Mouse (Mus musculus) limb, embryonic 14.5 days (tissue): Measurements from ENCODE around the gene Adprm. TPM values are rescaled to one million over a fixed set of nuclear protein-coding genes. Genes with fewer than 3 reads are reported as not detected.

ENCODE experiments used
- ATAC-seq: fragments of 200-750 bp; cut with Nextera tagmentation; 2 replicates; pipeline ENCODE4 v1.8.0; 2017; ENCODE audit warnings: low read depth, moderate number of reproducible peaks, moderate TSS enrichment; ENCODE audit not compliant: low FRiP score
- DNase-seq: peaks from one replicate; pipeline ENCODE4 v3.0.0-alpha.2; 2015; ENCODE audit warnings: low spot score
- H3K27ac ChIP-seq: fragments of 300-500 bp; sonication (generic); replicated peaks from 2 replicates; pipeline ENCODE4 v1.5.1; 2014; ENCODE audit warnings: low read depth, mild to moderate bottlenecking, low read length, moderate library complexity, mixed read lengths
- H3K27me3 ChIP-seq: fragments of 300-500 bp; sonication (generic); 2 replicates; pipeline ENCODE4 v1.6.1; 2014; ENCODE audit warnings: low read length, mixed read lengths; ENCODE audit not compliant: control insufficient read depth, insufficient read depth
- H3K36me3 ChIP-seq: fragments of 300-500 bp; sonication (generic); 2 replicates; pipeline ENCODE4 v1.6.1; 2014; ENCODE audit warnings: mild to moderate bottlenecking, low read length, moderate library complexity, mixed read lengths; ENCODE audit not compliant: control insufficient read depth, insufficient read depth
- H3K4me1 ChIP-seq: fragments of 300-500 bp; sonication (generic); 2 replicates; pipeline ENCODE4 v1.6.1; 2014; ENCODE audit warnings: antibody characterized with exemption, low read length, mixed read lengths; ENCODE audit not compliant: control insufficient read depth, insufficient read depth
- H3K4me2 ChIP-seq: fragments of 300-500 bp; sonication (generic); replicated peaks from 2 replicates; pipeline ENCODE4 v1.6.1; 2014; ENCODE audit warnings: low read depth, mild to moderate bottlenecking, low read length, moderate library complexity; ENCODE audit not compliant: severe bottlenecking
- H3K4me3 ChIP-seq: fragments of 300-500 bp; sonication (generic); replicated peaks from 2 replicates; pipeline ENCODE4 v1.5.1; 2014; ENCODE audit warnings: low read length
- H3K9ac ChIP-seq: fragments of 300-500 bp; sonication (generic); 2 replicates; pipeline ENCODE4 v1.6.1; 2014; ENCODE audit warnings: mild to moderate bottlenecking, low read depth, low read length, moderate library complexity; ENCODE audit not compliant: severe bottlenecking
- H3K9me3 ChIP-seq: fragments of 300-500 bp; sonication (generic); 2 replicates; pipeline ENCODE4 v1.6.1; 2016; ENCODE audit warnings: low read length; ENCODE audit not compliant: control insufficient read depth
- POLR2A ChIP-seq: fragments of 200-500 bp; IDR thresholded peaks from 2 replicates; pipeline ENCODE4 v1.8.0; 2012; ENCODE audit warnings: inconsistent platforms, mild to moderate bottlenecking, moderate library complexity, borderline replicate concordance; ENCODE audit not compliant: insufficient read depth, insufficient read length; ENCODE audit errors: extremely low read depth
- WGBS: fragments of 180-500 bp; shearing (Covaris S2); extraction: QIAGEN DNeasy Blood & Tissue Kit; methylation state at CpG from one replicate; pipeline ENCODE4 v1.1.7; 2014; 5-methylcytosine and 5-hydroxymethylcytosine counted together
- polyA plus RNA-seq, 2 experiments: library from polyadenylated mRNA; depleted of rRNA in 1 of 2; stranded (reverse) in 1 of 2; unstranded in 1 of 2; fragments of >200 nt; fragmentation: Nextera tagmentation in 1 of 2; extraction: Ambion mirVana in 1 of 2; gene quantifications; 2 replicates each; pipeline versions ENCODE4 v1.2.1 to v1.2.3; 2012 to 2014

The Adprm gene
- polyA plus RNA-seq, 2 experiments: 34.0 to 38.1 TPM

DNA sequence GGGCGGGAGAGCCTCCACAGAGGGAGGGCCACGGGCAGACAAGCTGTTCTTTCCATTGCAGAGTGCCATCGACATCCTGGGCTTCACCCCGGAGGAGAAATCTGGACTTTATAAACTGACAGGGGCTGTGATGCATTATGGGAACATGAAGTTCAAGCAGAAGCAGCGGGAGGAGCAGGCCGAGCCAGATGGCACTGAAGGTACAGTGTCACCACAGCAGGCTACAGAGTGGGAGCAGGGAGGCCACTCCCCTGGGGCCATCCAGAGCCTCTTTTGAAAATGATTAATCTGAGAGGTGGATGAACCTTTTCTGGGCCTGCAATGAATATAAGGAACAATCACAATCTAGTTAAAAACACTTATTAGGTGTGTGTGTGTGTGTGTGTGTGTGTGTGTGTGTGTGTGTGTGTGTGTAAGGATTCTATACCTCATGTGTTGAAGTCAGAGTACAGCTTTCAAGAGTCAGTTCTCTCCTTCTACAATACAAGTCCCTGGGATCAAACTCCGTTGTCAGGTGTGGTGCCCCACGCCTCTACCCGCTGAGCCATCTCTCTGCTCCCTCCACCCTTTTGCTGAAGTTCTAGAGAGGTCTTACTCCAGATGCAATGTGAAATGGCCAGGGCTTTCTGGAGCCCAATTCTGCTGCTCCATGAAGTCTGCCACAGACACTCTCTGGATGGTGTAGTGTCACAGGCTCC, 34.2 kb upstream of the Adprm start:
- Histone ChIP-seq H3K9ac (no peak overlapping the region), H3K36me3 (no peaks in the 10 kb centered on the region), H3K4me2 (no peak overlapping the region)

DNA sequence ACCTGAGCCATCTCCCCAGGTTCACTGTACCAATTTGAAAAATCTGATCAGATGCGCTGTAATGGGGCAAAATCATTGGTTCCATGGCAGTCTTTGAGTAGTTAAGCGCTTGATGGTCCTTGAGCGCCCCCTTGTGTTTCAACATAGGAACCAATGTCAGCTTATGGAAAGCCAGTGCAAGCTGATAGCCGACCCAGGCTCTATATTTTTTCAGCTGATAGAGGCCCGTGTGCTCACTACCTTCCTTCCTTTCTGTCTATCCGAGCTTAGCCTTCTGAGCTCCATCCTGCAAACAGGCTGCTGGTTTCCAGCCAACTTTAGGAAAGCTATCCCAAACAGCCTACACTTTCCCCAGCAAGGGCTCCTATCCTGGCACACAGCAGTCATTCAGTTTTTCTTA, 33.1 kb upstream of the Adprm start:
- ATAC-seq (no peak), DNase-seq (peak; percentile 88)
- H3K9me3 ChIP-seq: no peaks in the 10 kb centered on the region
- H3K4me1 ChIP-seq: no peaks in the 10 kb centered on the region
- no peaks in the 10 kb centered on the region for H3K36me3 ChIP-seq
- H3K4me2 ChIP-seq: no peak overlapping the region
- no peak overlapping the region for H3K27ac ChIP-seq
- 7% methylated on average over 6 of the region's 6 CpGs for WGBS
- no peak overlapping the region for H3K9ac ChIP-seq
- no peak for TF ChIP-seq POLR2A
- H3K4me3 ChIP-seq: no peak overlapping the region
- peaks cover 13% of the 10 kb centered on the region; the same call in 1 of the 2 replicates for H3K27me3 ChIP-seq

More for the DNA sequence above, 34.2 kb upstream of the Adprm start:
- Histone ChIP-seq H3K27me3 (peaks cover 13% of the 10 kb centered on the region; the same call in 1 of the 2 replicates), H3K27ac (no peak overlapping the region), H3K4me3 (no peak overlapping the region), H3K9me3 (no peaks in the 10 kb centered on the region), H3K4me1 (no peaks in the 10 kb centered on the region)
- no peak for TF ChIP-seq POLR2A
- DNase-seq: no peak
- ATAC-seq: no peak
- WGBS: 40% methylated on average over 9 of the region's 9 CpGs

DNA sequence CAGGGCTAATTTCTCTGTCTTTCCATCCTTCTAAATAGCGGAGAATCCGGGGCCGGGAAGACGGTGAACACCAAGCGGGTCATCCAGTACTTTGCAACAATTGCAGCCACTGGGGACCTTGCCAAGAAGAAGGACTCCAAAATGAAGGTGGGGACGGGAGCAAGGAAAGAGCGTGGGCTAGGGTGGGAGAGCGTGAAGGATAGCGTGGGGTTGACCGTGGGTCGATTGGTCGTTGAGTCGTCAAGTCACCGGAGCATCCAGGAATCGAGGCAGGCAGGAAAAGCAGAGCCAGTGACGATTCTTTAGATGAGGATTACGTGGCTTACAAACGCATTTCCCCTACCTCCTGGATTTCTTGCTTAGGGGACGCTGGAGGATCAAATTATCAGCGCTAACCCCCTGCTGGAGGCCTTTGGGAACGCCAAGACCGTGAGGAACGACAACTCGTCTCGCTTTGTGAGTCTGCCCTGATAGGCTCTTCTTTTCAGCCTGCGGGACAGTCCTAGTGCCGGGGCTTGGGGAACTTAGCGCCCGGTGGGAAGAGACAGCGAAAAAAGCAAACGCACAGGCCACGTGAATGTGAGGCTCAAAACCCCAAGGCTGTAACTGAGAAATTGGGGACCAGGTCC, 31.4 kb upstream of the Adprm start:
- no peak for TF ChIP-seq POLR2A
- peaks cover 13% of the 10 kb centered on the region; the same call in 1 of the 2 replicates for H3K27me3 ChIP-seq
- 45% methylated on average over 32 of the region's 32 CpGs for WGBS

DNA sequence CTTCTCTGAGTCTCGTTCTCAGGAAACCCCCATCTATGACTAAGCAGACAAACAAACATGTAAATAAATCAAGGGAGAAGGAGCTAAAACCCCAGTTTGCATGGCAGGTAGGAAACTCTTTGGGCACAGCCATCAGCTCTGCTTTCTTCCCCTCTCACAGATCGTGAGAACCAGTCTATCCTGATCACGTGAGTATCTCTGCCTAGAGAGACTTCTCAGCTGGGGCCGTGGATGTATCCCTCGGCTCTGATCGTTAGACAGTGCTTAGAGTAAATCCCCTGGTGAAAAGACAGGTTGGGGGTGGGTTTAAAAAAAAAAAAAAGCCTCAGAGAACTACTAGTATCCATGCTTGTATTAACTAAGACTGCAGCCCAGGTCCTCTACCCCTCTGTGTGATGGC, 30.8 kb upstream of the Adprm start:
- ATAC-seq: no peak
- WGBS: 79% methylated on average over 6 of the region's 6 CpGs
- no peak overlapping the region for H3K9ac ChIP-seq
- no peak overlapping the region for H3K4me3 ChIP-seq
- no peaks in the 10 kb centered on the region for H3K9me3 ChIP-seq
- no peak overlapping the region for H3K4me2 ChIP-seq
- peaks cover 13% of the 10 kb centered on the region; the same call in 1 of the 2 replicates for H3K27me3 ChIP-seq
- no peak for DNase-seq
- no peak overlapping the region for H3K27ac ChIP-seq
- H3K4me1 ChIP-seq: no peaks in the 10 kb centered on the region
- no peak for TF ChIP-seq POLR2A
- H3K36me3 ChIP-seq: no peaks in the 10 kb centered on the region

More for the DNA sequence above, 31.4 kb upstream of the Adprm start:
- DNase-seq (no peak), ATAC-seq (no peak)
- no peaks in the 10 kb centered on the region for H3K9me3 ChIP-seq
- no peak overlapping the region for H3K4me2 ChIP-seq
- no peak overlapping the region for H3K27ac ChIP-seq
- no peak overlapping the region for H3K4me3 ChIP-seq
- H3K36me3 ChIP-seq: no peaks in the 10 kb centered on the region
- H3K9ac ChIP-seq: no peak overlapping the region
- no peaks in the 10 kb centered on the region for H3K4me1 ChIP-seq

DNA sequence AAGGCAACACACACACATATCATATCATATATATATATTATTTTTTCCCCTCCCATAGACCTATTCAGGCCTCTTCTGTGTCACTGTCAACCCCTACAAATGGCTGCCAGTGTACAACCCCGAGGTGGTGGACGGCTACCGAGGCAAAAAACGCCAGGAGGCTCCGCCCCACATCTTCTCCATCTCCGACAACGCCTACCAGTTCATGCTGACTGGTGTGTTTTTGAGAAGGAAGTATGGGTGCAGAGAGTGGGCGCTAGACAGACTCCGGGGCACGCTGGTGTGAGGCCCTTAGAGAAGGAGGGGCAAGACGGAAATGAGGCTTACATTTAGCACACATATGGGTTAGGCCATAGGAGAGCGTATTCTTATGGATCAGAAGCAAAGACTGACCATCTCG, 30.4 kb upstream of the Adprm start:
- TF ChIP-seq POLR2A: no peak
- no peak for ATAC-seq
- Histone ChIP-seq H3K36me3 (no peaks in the 10 kb centered on the region), H3K9me3 (no peaks in the 10 kb centered on the region), H3K27ac (no peak overlapping the region), H3K4me1 (no peaks in the 10 kb centered on the region), H3K9ac (no peak overlapping the region), H3K4me3 (no peak overlapping the region), H3K4me2 (no peak overlapping the region), H3K27me3 (peaks cover 13% of the 10 kb centered on the region; the same call in 1 of the 2 replicates)
- DNase-seq: no peak
- 81% methylated on average over 13 of the region's 13 CpGs for WGBS
